Mouse (Mus musculus): ENCODE data around the gene Tsga13.

Tsga13 gene

GRCm38 (mm10) chr6:30915473-30915872, at the start of gene Tsga13:
Gene Tsga13, minus strand, starts transcription at chr6:30915573.
- in situ Hi-C loops (cut with MboI, MseI), result no loop called here

DNA sequence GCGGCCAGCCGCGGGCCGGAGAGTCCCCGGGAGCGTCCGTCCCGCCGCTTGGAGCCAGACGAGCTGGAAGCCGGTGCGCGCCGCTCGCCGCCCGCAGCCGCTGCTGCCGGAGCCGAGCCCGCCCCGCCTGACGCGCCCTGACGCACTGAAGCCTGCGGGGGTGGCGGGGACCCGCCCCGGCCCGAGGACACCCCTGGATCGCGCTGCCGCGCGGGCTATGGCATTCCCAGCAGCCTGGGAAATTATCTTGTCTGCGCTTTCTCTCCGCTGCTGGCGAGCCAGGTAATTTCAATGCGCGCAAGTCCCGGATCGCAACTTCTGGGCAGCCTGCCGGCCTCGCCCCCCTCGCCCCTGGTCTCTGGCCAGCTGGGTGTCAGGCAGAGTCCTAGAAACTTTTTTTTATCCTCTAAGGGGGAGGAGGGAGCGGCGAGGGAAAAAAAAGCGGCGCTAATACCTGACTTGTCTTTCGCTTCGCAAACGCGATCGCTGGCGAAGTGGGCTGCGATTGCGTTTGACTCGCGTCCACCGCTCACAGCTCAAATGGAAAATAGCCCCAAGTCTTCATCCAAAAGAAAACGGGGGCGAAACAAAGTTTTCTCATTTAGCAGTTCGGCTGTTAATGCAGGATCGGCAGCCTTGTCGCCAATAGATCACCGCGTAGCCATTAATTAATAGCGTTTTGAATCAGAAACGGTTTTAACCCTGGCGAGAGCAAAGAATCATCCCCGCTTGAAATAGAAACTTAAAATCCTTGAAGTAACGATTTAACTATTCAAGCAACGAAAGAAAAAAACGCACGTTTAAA, 43.6 kb upstream of the Tsga13 start, which contains the start of gene Klf14:
Gene Klf14 (minus strand): TSS at position 343 of the 805 bp plus-strand sequence.
- in situ Hi-C loops (cut with MboI, MseI), result loop anchor here (5.0 kb wide), 1 partner anchor 52 kb away; no protein-coding TSS in a partner anchor

GRCm38 (mm10) chr6:30957784-30958735, 42.7 kb upstream of the Tsga13 start:
- in situ Hi-C loops (cut with MboI, MseI), result loop anchor here (5.0 kb wide), 1 partner anchor 51 kb away; no protein-coding TSS in a partner anchor

DNA sequence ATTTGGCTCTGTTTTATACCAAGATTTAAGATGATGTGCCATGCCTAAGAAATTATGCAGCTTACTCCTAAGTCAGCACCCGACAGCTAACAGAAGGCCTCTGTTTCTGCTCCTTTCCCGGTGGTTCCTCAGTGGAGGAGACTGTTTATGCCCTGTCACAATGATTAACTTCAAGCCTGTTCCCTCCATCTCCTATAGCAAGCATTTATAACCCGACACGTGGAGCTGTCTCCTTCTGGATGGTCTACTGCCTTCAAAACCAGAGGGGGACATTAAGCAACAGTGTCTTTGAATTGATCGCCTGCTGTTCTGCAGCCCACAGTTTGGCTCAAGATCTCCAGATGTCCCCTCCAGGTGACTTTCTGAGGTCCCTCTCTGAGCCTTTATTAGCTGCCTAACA, 23.9 kb upstream of the Tsga13 start:
- in situ Hi-C loops (cut with MboI, MseI), result loop anchor here (5.0 kb wide), 1 partner anchor 503 kb away; no protein-coding TSS in a partner anchor

- in situ Hi-C loops (cut with MboI, MseI), result no loop called here
Measured at GRCm38 (mm10) chr6:30922821-30923220, 7.4 kb upstream of the Tsga13 start.

DNA sequence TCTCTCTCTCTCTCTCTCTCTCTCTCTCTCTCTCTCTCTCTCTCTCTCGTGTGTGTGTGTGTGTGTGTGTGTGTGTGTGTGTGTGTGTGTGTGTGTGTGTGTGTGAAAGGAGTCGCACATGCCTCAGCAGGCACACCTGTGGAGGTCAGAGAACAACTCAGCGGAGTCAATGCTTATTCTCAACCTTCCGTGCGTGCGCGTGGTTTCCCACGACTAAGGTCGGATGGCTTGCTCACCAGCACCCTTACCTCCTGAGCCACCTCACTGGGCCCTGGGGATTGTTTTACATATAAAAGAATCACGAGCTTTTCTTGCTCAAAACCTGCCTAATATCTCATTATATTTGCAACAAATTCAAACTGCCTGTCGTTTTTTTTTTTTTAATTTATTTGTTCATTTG, 6.5 kb upstream of the Tsga13 start:
- in situ Hi-C loops (cut with MboI, MseI), result no loop called here

GRCm38 (mm10) chr6:30920834-30921675, 5.7 kb upstream of the Tsga13 start:
- in situ Hi-C loops (cut with MboI, MseI), result no loop called here

GRCm38 (mm10) chr6:30907970-30908369, 7.4 kb downstream of the Tsga13 start:
- in situ Hi-C loops (cut with MboI, MseI), result loop anchor here (5.0 kb wide), 1 partner anchor 49 kb away; the partner anchor contains the start of gene Klf14

- in situ Hi-C loops (cut with MboI, MseI), result loop anchor here (5.0 kb wide), 1 partner anchor 52 kb away; the partner anchor contains the start of gene Klf14
Measured at GRCm38 (mm10) chr6:30904911-30905310, 10.5 kb downstream of the Tsga13 start.

DNA sequence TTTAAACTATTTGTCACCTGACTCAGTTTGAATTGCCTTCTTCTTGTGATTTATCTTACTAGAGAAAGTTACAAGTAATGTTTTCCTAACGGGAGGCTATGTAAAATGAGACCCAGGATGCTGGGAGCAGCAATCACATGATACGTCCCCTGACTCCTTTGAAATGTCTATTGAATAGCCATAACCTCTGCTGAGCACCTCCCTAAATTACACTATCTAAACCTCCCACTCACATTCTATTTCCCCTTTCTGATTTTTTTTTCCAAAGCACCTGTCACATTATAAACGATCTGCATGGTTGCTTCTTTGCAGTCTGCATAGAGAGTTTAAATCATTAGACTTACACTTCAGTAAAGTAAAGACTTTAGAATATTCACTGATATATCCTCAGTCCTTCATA, 11.3 kb downstream of the Tsga13 start:
- in situ Hi-C loops (cut with MboI, MseI), result no loop called here

DNA sequence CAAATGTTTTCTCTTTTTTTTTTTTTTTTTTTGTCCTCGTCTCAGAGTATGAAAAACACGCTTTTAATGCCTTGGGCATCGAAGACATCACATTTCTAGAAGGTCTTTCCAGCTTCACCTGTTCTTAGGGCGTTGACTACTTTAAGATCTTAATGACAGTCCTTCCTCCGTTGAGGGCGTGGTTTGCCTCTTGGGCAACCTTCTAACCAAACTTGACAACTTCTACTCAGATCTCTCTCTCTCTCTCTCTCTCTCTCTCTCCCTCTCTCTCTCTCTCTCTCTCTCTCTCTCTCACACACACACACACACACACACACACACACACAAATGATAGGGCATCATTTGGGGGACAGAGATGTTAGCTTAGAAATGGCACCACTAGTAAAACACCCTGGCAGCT, 17.9 kb downstream of the Tsga13 start:
- in situ Hi-C loops (cut with MboI, MseI), result no loop called here

DNA sequence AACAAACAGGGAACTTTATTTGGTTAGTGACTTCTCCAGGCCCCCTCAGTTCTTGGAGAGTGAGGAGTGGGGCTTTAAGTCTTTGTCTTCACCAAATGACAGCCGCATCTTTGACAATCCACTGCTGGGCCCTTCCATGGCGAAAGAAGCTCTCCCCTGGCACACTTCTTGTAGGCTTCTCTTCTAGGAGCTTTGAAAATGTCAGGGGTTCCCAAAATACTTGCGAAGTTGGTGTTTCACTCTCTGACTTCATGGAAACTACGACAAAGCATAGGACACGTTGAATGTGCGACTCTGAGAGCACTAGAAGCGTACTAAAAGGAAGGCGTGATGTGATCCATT, 18.4 kb downstream of the Tsga13 start:
- in situ Hi-C loops (cut with MboI, MseI), result no loop called here

GRCm38 (mm10) chr6:30896195-30896985, 19.0 kb downstream of the Tsga13 start, which contains the start of gene Copg2:
Gene Copg2, minus strand, starts transcription at chr6:30896794.
- in situ Hi-C loops (cut with MboI, MseI), result no loop called here

DNA sequence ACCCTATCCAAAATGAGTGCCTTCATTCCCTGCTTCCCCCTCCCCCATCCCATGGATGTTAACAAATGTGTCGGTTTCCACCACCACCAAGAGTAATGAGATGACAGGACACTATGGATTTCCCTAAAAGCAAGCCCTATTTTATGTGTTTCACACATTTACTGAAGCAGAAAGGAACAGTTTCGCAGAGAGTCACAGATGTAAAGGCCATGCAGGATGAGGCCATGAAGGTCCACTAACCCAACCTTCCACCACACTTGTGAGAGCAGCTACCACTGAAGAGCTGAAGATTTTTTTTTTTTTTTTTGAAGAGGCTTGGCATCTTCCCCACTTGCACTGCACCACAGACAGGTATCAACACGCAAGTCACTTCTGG, 19.6 kb downstream of the Tsga13 start:
- in situ Hi-C loops (cut with MboI, MseI), result no loop called here

- in situ Hi-C loops (cut with MboI, MseI), result no loop called here
Measured at GRCm38 (mm10) chr6:30893081-30893480, 22.3 kb downstream of the Tsga13 start.

- in situ Hi-C loops (cut with MboI, MseI), result no loop called here
Measured at GRCm38 (mm10) chr6:30891761-30892160, 23.6 kb downstream of the Tsga13 start.

DNA sequence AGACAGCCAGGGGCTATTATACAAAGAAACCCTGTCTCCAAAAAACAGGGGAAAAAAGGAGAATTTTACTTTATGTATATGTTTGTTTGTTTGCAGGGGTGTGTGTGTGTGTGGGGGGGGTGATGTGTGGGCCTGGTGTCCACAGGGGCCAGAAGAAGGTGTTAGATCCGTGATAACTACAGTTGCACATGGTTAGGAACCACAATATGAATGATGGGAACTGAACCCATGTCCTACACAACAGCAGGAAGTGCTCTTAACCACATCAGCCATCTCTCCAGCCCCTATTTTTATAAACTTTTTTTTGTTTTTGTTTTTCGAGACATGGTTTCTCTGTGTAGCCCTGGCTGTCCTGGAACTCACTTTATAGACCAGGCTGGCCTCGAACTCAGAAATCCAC, 30.5 kb downstream of the Tsga13 start:
- in situ Hi-C loops (cut with MboI, MseI), result no loop called here

GRCm38 (mm10) chr6:30883491-30883890, 31.9 kb downstream of the Tsga13 start:
- in situ Hi-C loops (cut with MboI, MseI), result no loop called here

- in situ Hi-C loops (cut with MboI, MseI), result no loop called here
Measured at GRCm38 (mm10) chr6:30876661-30877060, 38.7 kb downstream of the Tsga13 start.

- in situ Hi-C loops (cut with MboI, MseI), result no loop called here
Measured at GRCm38 (mm10) chr6:30866501-30866900, 48.9 kb downstream of the Tsga13 start.
